Mouse (Mus musculus) ovary, adult 18-20 months (tissue): ENCODE measurements at regions not wholly inside any gene's neighbourhood (a gene's known extent, or its start where the extent isn't known, plus 50 kb on each side); places are given as distances from the start of the nearest gene placed in this dataset.

Experiments used
- DNase-seq: peaks from one replicate; pipeline ENCODE4 v3.0.0; 2022; ENCODE audit warnings: low spot score, mixed read lengths

DNA sequence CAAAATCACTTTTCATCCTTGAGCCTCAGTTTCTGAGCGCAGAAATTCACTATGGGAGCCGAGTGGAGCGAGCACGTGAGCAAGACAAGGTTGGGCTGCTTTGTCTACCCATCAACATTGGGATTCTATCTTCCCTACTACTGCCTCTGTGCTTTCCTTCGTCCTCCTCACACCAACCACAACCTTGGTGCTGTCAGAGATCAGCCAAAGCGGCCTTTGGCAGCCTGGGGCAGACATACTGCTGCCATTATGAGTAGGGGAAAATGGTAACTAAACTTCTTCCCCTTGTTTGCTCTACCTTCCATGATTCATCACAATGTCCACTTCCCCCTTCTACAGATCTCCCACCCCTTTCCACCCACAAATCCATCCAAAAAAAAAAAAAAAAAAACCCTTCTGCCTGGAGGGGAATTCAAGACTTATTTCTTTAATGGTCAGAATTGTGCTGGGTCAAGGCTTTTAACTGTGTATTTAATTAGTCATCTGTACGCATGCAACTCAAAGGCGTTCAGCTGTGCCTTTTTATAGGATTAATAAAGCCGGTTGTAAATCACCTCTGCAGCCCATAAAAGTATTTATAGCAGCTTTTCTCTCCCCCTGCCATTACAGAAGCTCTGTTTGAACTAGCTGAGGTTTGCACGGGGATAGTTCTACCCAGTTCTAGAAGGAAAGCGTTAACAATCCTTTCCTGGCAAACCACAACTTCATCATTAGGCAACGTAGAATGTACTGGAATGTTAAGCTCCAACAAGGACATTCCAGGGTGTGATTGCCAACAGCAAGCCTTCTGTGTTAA, 340.4 kb downstream of the Pik3r1 start:
- DNase-seq: no peak

DNA sequence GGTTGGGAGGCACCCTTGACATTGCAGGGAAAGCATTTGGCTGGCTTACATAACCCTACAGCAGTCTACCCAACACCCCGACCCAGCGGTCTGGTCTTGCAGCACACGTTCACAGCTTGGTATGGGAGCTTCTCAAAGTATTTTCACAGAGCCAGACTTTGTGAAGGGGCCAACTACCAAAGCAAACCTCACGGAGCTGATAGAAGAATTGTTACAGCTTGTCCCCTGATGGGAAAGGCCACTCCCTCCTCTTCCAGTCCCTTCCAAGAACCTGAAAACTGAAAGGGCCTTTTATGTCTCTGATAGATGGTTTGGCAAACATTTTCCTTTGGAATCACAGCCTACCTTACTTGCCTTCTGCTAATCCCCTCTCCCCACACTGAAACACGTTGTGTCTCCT, 341.6 kb downstream of the Pik3r1 start:
- DNase-seq: no peak

DNA sequence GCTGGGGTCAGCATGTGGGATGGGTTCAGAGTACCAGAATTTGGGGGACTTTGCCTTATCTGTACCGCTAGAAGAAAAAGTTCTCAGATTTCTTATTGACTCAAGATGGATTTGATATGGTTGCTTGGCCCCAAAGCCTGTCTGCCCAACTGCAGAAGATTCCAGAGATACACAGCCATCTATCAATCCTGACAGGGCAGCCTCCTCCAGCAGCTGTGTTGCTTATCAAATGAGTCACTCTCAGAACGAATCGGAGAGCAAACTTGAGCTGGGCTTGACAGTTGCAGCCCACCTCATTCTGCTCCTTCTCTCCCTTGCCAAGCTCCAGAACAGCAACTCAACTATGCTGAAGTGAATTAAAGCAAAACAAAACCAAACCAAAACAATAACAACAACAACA, 345.9 kb downstream of the Pik3r1 start:
- no peak for DNase-seq

DNA sequence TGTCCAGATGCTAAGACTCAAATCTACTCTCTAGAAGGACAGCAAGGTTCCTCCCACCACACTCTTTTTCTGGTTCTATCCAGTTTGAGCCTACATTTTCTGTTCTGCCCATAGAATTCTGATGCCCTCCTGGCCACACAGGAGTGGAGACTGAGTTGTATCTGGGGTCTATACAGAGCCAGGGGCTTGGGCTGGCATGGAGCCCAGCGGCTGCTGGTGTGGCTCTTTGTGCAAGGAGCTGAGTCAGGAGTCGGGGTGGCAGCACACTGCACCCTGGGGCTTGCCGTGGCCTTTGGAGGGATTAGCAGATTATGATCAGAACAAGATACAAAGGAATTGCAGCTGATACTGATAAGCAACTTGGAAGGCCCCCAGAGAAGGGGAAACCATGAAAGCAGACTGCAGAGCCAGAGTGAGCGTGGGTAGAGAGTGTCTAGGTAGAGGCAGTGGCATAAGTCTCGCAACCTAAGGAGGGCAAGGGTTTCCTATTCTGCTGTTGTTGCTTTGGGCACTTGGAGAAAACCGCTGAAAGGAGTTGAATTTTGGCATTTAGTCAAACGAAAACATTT, 348.5 kb downstream of the Pik3r1 start:
- peak; percentile 18 for DNase-seq

GRCm38 (mm10) chr13:101418272-101418671, 349.7 kb downstream of the Pik3r1 start:
- DNase-seq: no peak

- no peak for DNase-seq
These were observed 359.1 kb downstream of the Pik3r1 start for GRCm38 (mm10) chr13:101408885-101409284.

GRCm38 (mm10) chr13:101407633-101408032, 360.4 kb downstream of the Pik3r1 start:
- DNase-seq: no peak

GRCm38 (mm10) chr13:101373581-101374189, 394.3 kb downstream of the Pik3r1 start:
- DNase-seq: no peak

DNA sequence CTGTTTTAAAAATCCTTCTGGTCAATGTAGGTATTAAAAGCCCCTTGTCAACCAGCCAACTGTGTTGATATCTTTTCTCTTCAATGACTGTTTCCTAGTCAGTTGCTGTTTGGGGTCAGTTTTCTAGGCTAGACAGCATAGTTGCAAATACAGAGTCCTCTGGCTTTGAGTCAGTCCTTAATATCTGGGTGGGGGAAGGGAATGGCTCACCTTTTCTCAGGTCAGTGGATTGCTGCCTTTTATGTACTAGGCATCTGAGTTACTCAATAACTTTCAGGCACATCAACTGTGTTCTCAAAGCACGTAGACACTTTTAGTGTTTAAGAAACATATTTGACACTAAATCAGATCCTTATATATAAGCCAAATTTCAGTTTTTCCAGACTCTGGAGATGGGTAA, 396.1 kb downstream of the Pik3r1 start:
- DNase-seq: no peak

DNA sequence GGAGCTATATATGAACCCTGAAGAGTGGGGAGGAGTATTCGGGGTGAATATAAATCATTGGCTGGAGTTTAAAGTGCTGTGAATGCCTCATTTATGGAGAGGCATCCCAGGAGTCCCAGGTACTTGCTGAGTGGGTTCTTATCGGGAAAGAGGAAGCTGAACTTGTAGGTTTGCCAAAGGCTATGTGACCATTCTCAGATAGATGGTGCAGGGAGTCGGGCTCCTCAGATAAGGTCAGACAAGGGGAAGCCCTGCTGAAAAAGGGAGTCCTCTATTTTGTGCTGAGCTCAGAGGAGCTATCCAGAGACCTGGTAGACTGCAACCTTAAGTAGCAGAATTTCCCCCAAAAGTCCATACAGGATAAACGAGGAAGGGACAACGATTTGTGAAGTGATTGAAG, 399.8 kb downstream of the Pik3r1 start:
- no peak for DNase-seq

- DNase-seq: no peak
These were observed 412.7 kb downstream of the Pik3r1 start for GRCm38 (mm10) chr13:101355363-101355762.

DNA sequence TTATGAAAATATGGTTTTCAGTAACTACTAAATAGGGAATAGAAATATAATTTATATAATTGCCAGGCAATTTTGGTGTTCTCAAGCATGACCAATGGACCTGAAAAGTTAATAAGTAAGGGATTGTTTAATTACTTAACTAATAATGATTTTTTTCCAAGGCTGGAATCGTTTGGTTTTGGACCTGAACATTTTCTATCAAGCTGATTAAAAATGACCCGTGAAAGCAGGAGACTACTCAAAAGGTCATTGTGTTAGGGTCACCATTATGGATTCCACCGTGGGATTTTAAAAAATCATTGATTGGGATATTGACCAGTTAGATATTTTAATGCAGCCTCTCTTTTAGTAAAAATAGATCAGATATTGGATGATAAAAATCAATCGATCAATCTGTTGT, 416.9 kb downstream of the Pik3r1 start:
- no peak for DNase-seq

DNA sequence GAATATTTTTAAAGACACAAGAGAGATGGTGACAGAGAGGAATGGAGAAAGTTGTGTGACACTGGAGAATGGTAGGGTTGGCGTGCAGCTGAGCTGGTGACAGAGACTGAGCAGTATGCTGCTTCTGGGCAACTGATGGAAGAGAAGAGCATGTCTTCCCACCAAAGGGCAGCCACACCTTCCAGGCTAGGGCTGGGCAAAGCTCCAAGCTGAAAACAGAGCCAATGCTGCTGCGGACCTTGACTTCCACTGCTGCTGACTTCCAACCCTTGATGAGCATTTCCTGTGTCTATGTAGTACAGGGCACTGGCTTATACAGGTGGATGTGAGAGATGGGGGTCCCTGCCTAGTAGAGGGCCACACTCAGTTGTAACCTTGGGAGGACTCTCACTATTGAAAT, 418.7 kb downstream of the Pik3r1 start:
- no peak for DNase-seq

- no peak for DNase-seq
These were observed 429.6 kb downstream of the Pik3r1 start for GRCm38 (mm10) chr13:101338280-101338872.

DNA sequence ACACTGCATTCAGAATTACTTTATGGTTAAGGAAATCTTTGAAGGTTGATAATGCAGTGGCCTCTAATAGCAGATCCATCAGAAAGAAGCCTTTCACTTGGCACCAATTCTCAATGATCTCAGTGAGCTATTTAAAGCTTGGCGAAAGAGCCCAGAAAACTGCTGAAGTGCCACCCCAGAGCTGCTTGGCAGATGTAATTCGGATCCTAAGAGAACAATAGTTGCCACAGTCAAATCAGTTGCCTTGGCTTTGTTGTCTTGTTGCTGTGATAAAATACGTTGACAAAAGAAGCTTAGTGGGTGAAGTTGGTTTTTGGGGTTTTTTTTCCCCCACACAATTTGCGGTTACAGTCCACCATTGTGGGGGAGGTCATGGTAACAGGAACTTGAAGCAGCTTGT, 449.4 kb downstream of the Pik3r1 start:
- no peak for DNase-seq

DNA sequence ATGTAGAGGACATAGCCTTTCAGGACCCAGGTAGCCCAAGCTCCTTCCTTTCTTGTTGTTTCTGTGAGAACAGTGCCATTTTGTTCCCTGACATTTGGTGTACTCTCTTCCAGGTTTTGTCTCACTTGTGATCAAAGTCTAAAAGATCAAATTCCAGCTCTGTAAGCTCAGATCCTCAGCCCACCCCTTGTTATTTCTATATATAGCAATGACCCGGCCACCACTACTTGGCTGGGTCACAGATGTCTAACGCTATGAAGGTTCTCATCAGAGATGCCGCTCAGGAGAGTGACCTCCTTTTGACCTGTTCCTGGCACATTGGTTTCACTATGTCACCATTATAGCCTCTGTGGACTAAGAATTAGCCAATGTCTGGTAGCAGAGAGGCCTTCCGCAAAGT, 451.7 kb downstream of the Pik3r1 start:
- DNase-seq: no peak

DNA sequence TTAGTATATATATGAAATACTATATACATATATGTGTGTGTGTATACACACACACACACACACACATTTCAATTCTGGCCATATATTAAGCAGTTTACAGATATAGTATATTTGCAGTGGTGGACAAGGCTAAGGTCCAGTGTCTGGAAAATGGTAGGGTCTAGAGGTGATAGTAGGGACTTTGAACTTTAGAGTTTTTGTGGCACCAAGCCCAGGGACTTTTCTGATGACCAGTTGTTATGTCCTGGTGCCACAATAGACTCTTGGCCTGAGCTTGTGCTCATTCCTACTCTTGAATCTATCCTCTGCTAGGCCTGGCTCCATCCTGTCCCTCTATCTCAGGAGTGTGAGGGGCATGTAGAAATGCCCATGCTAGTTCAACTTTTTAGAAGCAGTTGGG, 454.0 kb downstream of the Pik3r1 start:
- no peak for DNase-seq

DNA sequence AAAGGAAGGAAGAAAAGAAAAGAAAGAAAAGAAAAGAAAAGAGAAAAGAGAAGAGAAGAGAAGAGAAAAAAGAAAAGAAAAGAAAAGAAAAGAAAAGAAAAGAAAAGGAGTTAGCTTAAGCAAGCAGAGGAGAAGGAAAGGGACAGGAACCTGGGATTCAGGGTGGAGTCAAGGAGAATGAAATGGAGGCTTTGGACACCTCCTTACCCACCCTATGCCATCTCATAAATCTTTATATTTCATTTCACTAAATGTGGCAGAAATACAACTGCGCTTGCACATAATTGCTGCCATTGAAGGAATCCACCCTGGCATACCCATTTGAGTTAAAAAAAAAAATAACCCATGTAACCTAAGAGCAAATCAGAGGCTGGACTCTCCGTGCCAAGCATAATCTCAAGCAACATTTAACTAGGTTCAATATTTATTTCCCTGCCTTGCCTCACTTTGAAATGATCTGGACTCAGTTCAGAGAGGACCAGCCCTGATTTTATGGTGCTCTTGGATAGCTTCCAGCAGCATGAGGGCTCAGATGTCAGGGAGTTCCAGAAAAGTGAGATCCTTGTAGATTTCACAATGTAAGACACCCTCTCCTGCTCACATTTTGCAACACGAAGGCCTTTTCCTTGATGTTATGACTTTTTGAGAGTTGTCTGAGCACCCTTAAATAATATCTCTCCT, 456.2 kb downstream of the Pik3r1 start:
- DNase-seq: peak; percentile 52

DNA sequence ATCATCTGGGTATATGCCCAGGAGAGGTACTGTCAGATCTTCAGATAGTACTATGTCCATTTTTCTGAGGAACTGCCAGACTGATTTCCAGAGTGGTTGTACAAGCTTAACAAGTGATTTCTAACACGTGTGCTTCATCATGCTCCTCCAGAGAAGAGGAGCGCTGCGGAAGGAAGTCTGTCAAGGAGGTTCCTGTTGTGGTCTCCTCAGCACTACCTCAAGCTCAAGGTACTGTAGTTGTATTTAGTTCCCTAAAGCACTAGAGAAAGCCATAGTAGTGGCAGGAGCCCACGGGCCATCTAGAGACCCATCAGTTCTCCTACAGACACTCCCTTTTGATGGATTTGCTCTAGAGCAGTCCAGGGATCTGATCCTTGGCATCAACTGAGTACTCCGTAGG, 459.3 kb downstream of the Pik3r1 start:
- DNase-seq: no peak

- DNase-seq: no peak
These were observed 462.2 kb downstream of the Pik3r1 start for GRCm38 (mm10) chr13:101305695-101306413.

- DNase-seq: no peak
These were observed 463.0 kb downstream of the Pik3r1 start for GRCm38 (mm10) chr13:101305063-101305462.

GRCm38 (mm10) chr13:101301361-101301760, 466.7 kb downstream of the Pik3r1 start:
- no peak for DNase-seq
